8 mouse cellular contexts compared by ENCODE assay signal in the genomic region with DNA sequence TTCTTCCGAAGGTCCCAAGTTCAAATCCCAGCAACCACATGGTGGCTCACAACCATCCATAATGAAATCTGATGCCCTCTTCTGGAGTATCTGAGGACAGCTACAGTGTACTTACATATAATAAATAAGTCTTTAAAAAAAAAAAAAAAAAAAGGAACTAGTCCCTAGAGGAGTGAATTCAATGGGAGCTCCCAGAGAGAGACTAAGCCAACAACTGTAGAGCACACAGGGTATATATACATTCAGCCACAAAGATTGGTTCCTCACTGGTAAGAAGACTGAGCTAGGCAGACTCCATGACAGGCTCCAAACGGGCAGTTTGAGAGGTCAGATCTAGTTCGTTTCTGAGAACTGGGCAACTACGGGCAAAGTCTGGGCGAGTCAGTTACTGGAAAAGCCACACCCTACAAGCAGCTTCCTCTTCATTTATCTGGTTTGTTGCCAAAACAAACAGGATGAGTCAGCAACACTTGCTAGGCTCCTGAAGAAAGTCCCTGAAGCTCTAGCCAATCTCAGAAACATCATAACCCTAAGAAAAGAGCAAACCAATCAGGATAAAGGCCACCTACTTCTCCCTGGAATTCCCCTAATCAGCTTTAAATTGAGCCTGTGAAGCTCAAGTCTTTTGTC. TPM values are rescaled to one million over a fixed set of nuclear protein-coding genes. Genes with fewer than 3 reads are reported as not detected.
DNase-seq lines count a peak whose midpoint lies in the region; ATAC-seq lines count a peak whose summit lies in the region.

No protein-coding gene starts in this region.

- no peak overlapping the region for H3K27ac ChIP-seq in hindbrain, embryonic 13.5 days

- ATAC-seq in hindbrain, embryonic 13.5 days (ENCODE audit: low FRiP score) = no peak
- ATAC-seq in cerebellum, adult (ENCODE audit: insufficient number of reproducible peaks, low FRiP score, low TSS enrichment) = no peak

- no peaks in the 10 kb centered on the region for H3K27me3 ChIP-seq in erythroblast, embryonic 14.5 days (ENCODE audit: control insufficient read depth)
- no peaks in the 10 kb centered on the region for H3K27me3 ChIP-seq in hindbrain, embryonic 13.5 days

- intact Hi-C loops in left cerebral cortex, postnatal 36 days (cut with DNase I) = no loop called here

- H3K4me1 ChIP-seq in erythroblast, embryonic 14.5 days (ENCODE audit: control insufficient read depth) = peaks cover 62% of the 10 kb centered on the region
- no peaks in the 10 kb centered on the region for H3K4me1 ChIP-seq in hindbrain, embryonic 13.5 days (replicated peaks)

- WGBS in large intestine, adult 2 months = 33% methylated on average over 5 of the region's 5 CpGs
- 84% methylated on average over 5 of the region's 5 CpGs for WGBS in hindbrain, embryonic 13.5 days

- no peak overlapping the region for H3K9ac ChIP-seq in hindbrain, embryonic 13.5 days

- peaks cover 7% of the 10 kb centered on the region; the same call in 1 of the 2 replicates for H3K9me3 ChIP-seq in erythroblast, embryonic 14.5 days (ENCODE audit: control insufficient read depth, low read length)
- H3K9me3 ChIP-seq in hindbrain, embryonic 13.5 days = no peaks in the 10 kb centered on the region

- H3K4me2 ChIP-seq in hindbrain, embryonic 13.5 days = no peak overlapping the region

- peak; percentile 83 for DNase-seq in 3134 (ENCODE audit: extremely low read depth, insufficient read length, low spot score)
- DNase-seq in ES-CJ7 (ENCODE audit: low read depth, low spot score) = peak; percentile 81
- DNase-seq in large intestine, adult 2 months (ENCODE audit: low read depth, low spot score) = peak; percentile 99
- peak; percentile 73 for DNase-seq in skeletal muscle tissue, adult 2 months (ENCODE audit: low read depth, low spot score)
- DNase-seq in left cerebral cortex, postnatal 36 days (ENCODE audit: low spot score in 2 of 2) = no peak

- H3K4me3 ChIP-seq in erythroblast, embryonic 14.5 days (replicated peaks) = peak overlapping the region; percentile 50
- H3K4me3 ChIP-seq in hindbrain, embryonic 13.5 days = no peak overlapping the region

- no peaks in the 10 kb centered on the region for H3K36me3 ChIP-seq in erythroblast, embryonic 14.5 days (ENCODE audit: control insufficient read depth)
- no peaks in the 10 kb centered on the region for H3K36me3 ChIP-seq in hindbrain, embryonic 13.5 days

RNA-seq across cellular contexts. Expression of gene Amn1, which starts 4.9 kb away (rescaled TPM):
- 0.16 and 0.22 TPM in 2 replicates for polyA plus RNA-seq in erythroblast, embryonic 14.5 days (2012)
- polyA plus RNA-seq in large intestine, adult 2 months (2012; rRNA removed) = 5.7 and 8.1 TPM in 2 replicates
- 110 and 122 TPM in 2 replicates for polyA plus RNA-seq in hindbrain, embryonic 13.5 days (2015; fragmentation: Nextera tagmentation; extraction: Ambion mirVana)
- total RNA-seq in left cerebral cortex, postnatal 36 days (2021) = 10 to 100 TPM; 30.6 to 34.4 TPM

RNA-seq across cellular contexts. Expression of gene Etfbkmt, which starts 53.7 kb away (rescaled TPM):
- 0.11 and 0.18 TPM in 2 replicates for polyA plus RNA-seq in erythroblast, embryonic 14.5 days (2012)
- 13.5 and 15.9 TPM in 2 replicates for polyA plus RNA-seq in large intestine, adult 2 months (2012; rRNA removed)
- 7.1 and 7.4 TPM in 2 replicates for polyA plus RNA-seq in hindbrain, embryonic 13.5 days (2015; fragmentation: Nextera tagmentation; extraction: Ambion mirVana)
- total RNA-seq in left cerebral cortex, postnatal 36 days (2021) = 1 to 10 TPM; 1.7 to 2.5 TPM

Comparison
In these comparisons a context has a peak if more than half of its experiments do, and no peak if none do; other contexts are left out.
1. DNase-seq: peak in 3134 (single experiment), ES-CJ7 (single experiment), large intestine, adult 2 months (single experiment) and skeletal muscle tissue, adult 2 months (single experiment); none in left cerebral cortex, postnatal 36 days (0 of 2).
2. RNA of gene Amn1, which starts 4.9 kb away (polyA plus RNA-seq): 110 to 122 TPM in hindbrain, embryonic 13.5 days; 5.7 to 8.1 TPM in large intestine, adult 2 months and 0.16 to 0.22 TPM in erythroblast, embryonic 14.5 days; every median in the first group is over 10 times any median in the second.